Mouse (Mus musculus) neural tube, embryonic 11.5 days (tissue): Measurements from ENCODE around the gene Slc22a8. TPM values are rescaled to one million over a fixed set of nuclear protein-coding genes. Genes with fewer than 3 reads are reported as not detected.
A peak's percentile ranks its signal among the peaks of the same experiment; 100 is the strongest.

Experiments used
- ATAC-seq: fragments of 200-750 bp; cut with Nextera tagmentation; 2 replicates; pipeline ENCODE4 v1.8.0; 2017; ENCODE audit warnings: moderate number of reproducible peaks, mild to moderate bottlenecking, moderate TSS enrichment, moderate library complexity; ENCODE audit not compliant: insufficient read depth, low FRiP score, low TSS enrichment
- DNase-seq: peaks from one replicate; pipeline ENCODE4 v3.0.0-alpha.2; 2015; ENCODE audit warnings: low spot score
- H3K27ac ChIP-seq: fragments of 300-500 bp; sonication (generic); 2 replicates; pipeline ENCODE4 v1.5.1; 2014; ENCODE audit warnings: low read depth, mild to moderate bottlenecking, low read length
- H3K27me3 ChIP-seq: fragments of 300-500 bp; sonication (generic); 2 replicates; pipeline ENCODE4 v1.6.1; 2014; ENCODE audit warnings: mild to moderate bottlenecking, low read length, mixed read lengths; ENCODE audit not compliant: control insufficient read depth, insufficient read depth
- H3K36me3 ChIP-seq: fragments of 300-500 bp; sonication (generic); 2 replicates; pipeline ENCODE4 v1.6.1; 2014; ENCODE audit warnings: mild to moderate bottlenecking, low read length, moderate library complexity, mixed read lengths; ENCODE audit not compliant: control insufficient read depth, insufficient read depth
- H3K4me1 ChIP-seq: fragments of 300-500 bp; sonication (generic); 2 replicates; pipeline ENCODE4 v1.6.1; 2014; ENCODE audit warnings: low read length, mixed read lengths; ENCODE audit not compliant: control insufficient read depth, insufficient read depth
- H3K4me2 ChIP-seq: fragments of 300-500 bp; sonication (generic); 2 replicates; pipeline ENCODE4 v1.6.1; 2014; ENCODE audit warnings: low read depth, mild to moderate bottlenecking, moderate library complexity
- H3K4me3 ChIP-seq: fragments of 300-500 bp; sonication (generic); 2 replicates; pipeline ENCODE4 v1.5.1; 2014; ENCODE audit warnings: low read depth, low read length
- H3K9ac ChIP-seq: fragments of 300-500 bp; sonication (generic); 2 replicates; pipeline ENCODE4 v1.6.1; 2014; ENCODE audit warnings: mild to moderate bottlenecking, low read length
- H3K9me3 ChIP-seq: fragments of 300-500 bp; sonication (generic); 2 replicates; pipeline ENCODE4 v1.6.1; 2016; ENCODE audit warnings: low read length; ENCODE audit not compliant: control insufficient read depth
- WGBS: fragments of 180-500 bp; shearing (Covaris S2); extraction: QIAGEN DNeasy Blood & Tissue Kit; methylation state at CpG from one replicate; pipeline ENCODE4 v1.1.7; 2014; 5-methylcytosine and 5-hydroxymethylcytosine counted together
- polyA plus RNA-seq: library from polyadenylated mRNA; unstranded; fragments of >200 nt; fragmentation: Nextera tagmentation; extraction: Ambion mirVana; gene quantifications from 2 replicates; pipeline ENCODE4 v1.2.1, GENCODE M21; 2014

Gene Slc22a8
- polyA plus RNA-seq, 1 experiment from 2014 or later, result not detected

GRCm38 (mm10) chr19:8587315-8587714, 3.7 kb upstream of the Slc22a8 start:
- Histone ChIP-seq H3K9ac (no peak overlapping the region), H3K4me1 (no peaks in the 10 kb centered on the region), H3K9me3 (no peaks in the 10 kb centered on the region), H3K36me3 (no peaks in the 10 kb centered on the region), H3K4me2 (no peak overlapping the region), H3K27ac (no peak overlapping the region), H3K4me3 (no peak overlapping the region), H3K27me3 (no peaks in the 10 kb centered on the region)
- WGBS, result 46% methylated on average over 1 of the region's 1 CpGs
- DNase-seq, result no peak
- no peak for ATAC-seq

GRCm38 (mm10) chr19:8592155-8592554, 1.1 kb downstream of the Slc22a8 start:
- WGBS, result 61% methylated on average over 2 of the region's 2 CpGs
- no peaks in the 10 kb centered on the region for H3K4me1 ChIP-seq
- no peak overlapping the region for H3K27ac ChIP-seq
- no peak overlapping the region for H3K9ac ChIP-seq
- ATAC-seq, result no peak
- H3K36me3 ChIP-seq, result no peaks in the 10 kb centered on the region
- H3K4me2 ChIP-seq, result no peak overlapping the region
- H3K9me3 ChIP-seq, result no peaks in the 10 kb centered on the region
- no peak for DNase-seq
- H3K4me3 ChIP-seq, result no peak overlapping the region
- H3K27me3 ChIP-seq, result no peaks in the 10 kb centered on the region

- H3K4me1 ChIP-seq, result no peaks in the 10 kb centered on the region
- H3K4me2 ChIP-seq, result no peak overlapping the region
- no peak overlapping the region for H3K27ac ChIP-seq
- DNase-seq, result no peak
- H3K9me3 ChIP-seq, result no peaks in the 10 kb centered on the region
- WGBS, result 72% methylated on average over 6 of the region's 6 CpGs
- ATAC-seq, result no peak
- no peaks in the 10 kb centered on the region for H3K27me3 ChIP-seq
- no peak overlapping the region for H3K4me3 ChIP-seq
- H3K36me3 ChIP-seq, result no peaks in the 10 kb centered on the region
- no peak overlapping the region for H3K9ac ChIP-seq
These were observed 1.9 kb downstream of the Slc22a8 start for GRCm38 (mm10) chr19:8592873-8593408.

- no peaks in the 10 kb centered on the region for H3K27me3 ChIP-seq
- H3K27ac ChIP-seq, result no peak overlapping the region
- H3K4me3 ChIP-seq, result no peak overlapping the region
- no peaks in the 10 kb centered on the region for H3K4me1 ChIP-seq
- no peaks in the 10 kb centered on the region for H3K36me3 ChIP-seq
- 80% methylated on average over 11 of the region's 11 CpGs for WGBS
- no peak overlapping the region for H3K4me2 ChIP-seq
- ATAC-seq (no peak), DNase-seq (no peak)
- no peaks in the 10 kb centered on the region for H3K9me3 ChIP-seq
- no peak overlapping the region for H3K9ac ChIP-seq
These were observed 2.8 kb downstream of the Slc22a8 start for GRCm38 (mm10) chr19:8593833-8594232.

- ATAC-seq (no peak), DNase-seq (peak; percentile 31)
- 0% methylated on average over 1 of the region's 1 CpGs for WGBS
- Histone ChIP-seq H3K36me3 (no peaks in the 10 kb centered on the region), H3K27me3 (no peaks in the 10 kb centered on the region), H3K27ac (no peak overlapping the region), H3K9ac (no peak overlapping the region), H3K4me1 (no peaks in the 10 kb centered on the region), H3K4me3 (no peak overlapping the region), H3K4me2 (no peak overlapping the region), H3K9me3 (no peaks in the 10 kb centered on the region)
These were observed 3.5 kb downstream of the Slc22a8 start for GRCm38 (mm10) chr19:8594518-8594917.

- Histone ChIP-seq H3K27me3 (no peaks in the 10 kb centered on the region), H3K4me3 (no peak overlapping the region), H3K36me3 (no peaks in the 10 kb centered on the region), H3K4me2 (no peak overlapping the region), H3K4me1 (no peaks in the 10 kb centered on the region), H3K27ac (no peak overlapping the region), H3K9me3 (no peaks in the 10 kb centered on the region), H3K9ac (no peak overlapping the region)
- ATAC-seq, result no peak
- WGBS, result 72% methylated on average over 4 of the region's 4 CpGs
- DNase-seq, result no peak
These were observed 6.2 kb downstream of the Slc22a8 start for GRCm38 (mm10) chr19:8597269-8597668.

GRCm38 (mm10) chr19:8599229-8599628, 8.2 kb downstream of the Slc22a8 start:
- H3K9me3 ChIP-seq, result no peaks in the 10 kb centered on the region
- H3K4me2 ChIP-seq, result no peak overlapping the region
- whole genome bisulfite sequencing, result 69% methylated on average over 2 of the region's 2 CpGs
- H3K36me3 ChIP-seq, result no peaks in the 10 kb centered on the region
- no peaks in the 10 kb centered on the region for H3K4me1 ChIP-seq
- no peak overlapping the region for H3K27ac ChIP-seq
- DNase-seq (no peak), ATAC-seq (no peak)
- H3K9ac ChIP-seq, result no peak overlapping the region
- H3K4me3 ChIP-seq, result no peak overlapping the region
- H3K27me3 ChIP-seq, result no peaks in the 10 kb centered on the region

- no peaks in the 10 kb centered on the region for H3K9me3 ChIP-seq
- no peak overlapping the region for H3K4me3 ChIP-seq
- no peak overlapping the region for H3K27ac ChIP-seq
- H3K9ac ChIP-seq, result no peak overlapping the region
- H3K4me2 ChIP-seq, result no peak overlapping the region
- ATAC-seq (no peak), DNase-seq (no peak)
- H3K4me1 ChIP-seq, result no peaks in the 10 kb centered on the region
- no peaks in the 10 kb centered on the region for H3K36me3 ChIP-seq
- no peaks in the 10 kb centered on the region for H3K27me3 ChIP-seq
These were observed 10.9 kb downstream of the Slc22a8 start for GRCm38 (mm10) chr19:8601922-8602321.

- no peak for DNase-seq
- WGBS, result 78% methylated on average over 3 of the region's 3 CpGs
- Histone ChIP-seq H3K4me1 (no peaks in the 10 kb centered on the region), H3K4me2 (no peak overlapping the region), H3K27me3 (no peaks in the 10 kb centered on the region), H3K4me3 (no peak overlapping the region), H3K27ac (no peak overlapping the region), H3K9ac (no peak overlapping the region), H3K9me3 (no peaks in the 10 kb centered on the region), H3K36me3 (no peaks in the 10 kb centered on the region)
- no peak for ATAC-seq
These were observed 11.9 kb downstream of the Slc22a8 start for GRCm38 (mm10) chr19:8602914-8603313.
